Mouse (Mus musculus) cerebellum, adult 18-20 months (tissue): ENCODE data around the gene Foxp2.

Experiments used
- DNase-seq, 2 experiments: peaks; one replicate each; pipeline ENCODE4 v3.0.0; 2021

Gene Foxp2

DNA sequence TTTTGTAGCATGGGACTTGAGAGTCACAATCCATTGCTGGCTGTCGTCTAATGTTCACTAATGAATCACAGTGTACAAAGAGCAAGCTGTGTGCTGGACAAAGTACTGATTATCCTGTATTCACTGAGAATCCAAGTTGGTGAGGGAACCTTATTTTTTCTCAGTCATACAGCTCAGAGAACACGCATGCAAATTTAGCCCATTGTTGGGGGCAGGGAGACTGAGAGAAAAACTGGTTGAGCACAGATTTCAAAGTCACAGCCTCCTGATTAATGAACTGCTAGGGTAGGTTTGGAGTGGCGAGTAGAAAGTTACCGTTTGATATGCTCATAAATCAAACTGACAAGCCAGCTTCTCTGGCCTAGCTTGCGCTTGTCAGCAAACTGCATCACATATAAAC, 477.1 kb downstream of the Foxp2 start:
- DNase-seq: no peak

GRCm38 (mm10) chr6:15396462-15396861, 495.3 kb downstream of the Foxp2 start:
- no peak for DNase-seq

DNA sequence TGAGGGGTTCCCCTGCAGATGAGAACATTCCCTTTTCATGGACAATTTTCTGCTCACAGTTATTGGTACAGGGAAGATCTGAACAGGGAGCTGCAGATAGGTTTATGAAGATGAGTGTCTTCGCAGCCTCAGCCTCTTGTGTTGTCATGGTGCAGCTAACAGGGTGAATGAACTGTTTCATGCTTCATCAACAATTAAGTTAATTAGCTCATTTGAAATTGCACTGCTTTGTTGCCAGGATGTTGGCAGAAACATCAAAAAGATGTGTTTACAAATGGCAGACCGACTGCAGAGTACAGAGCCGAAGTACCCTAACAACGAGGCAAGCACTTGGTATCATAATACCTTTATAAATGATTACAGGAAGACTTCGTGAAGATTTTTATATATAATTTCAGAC, 496.3 kb downstream of the Foxp2 start:
- no peak for DNase-seq

DNA sequence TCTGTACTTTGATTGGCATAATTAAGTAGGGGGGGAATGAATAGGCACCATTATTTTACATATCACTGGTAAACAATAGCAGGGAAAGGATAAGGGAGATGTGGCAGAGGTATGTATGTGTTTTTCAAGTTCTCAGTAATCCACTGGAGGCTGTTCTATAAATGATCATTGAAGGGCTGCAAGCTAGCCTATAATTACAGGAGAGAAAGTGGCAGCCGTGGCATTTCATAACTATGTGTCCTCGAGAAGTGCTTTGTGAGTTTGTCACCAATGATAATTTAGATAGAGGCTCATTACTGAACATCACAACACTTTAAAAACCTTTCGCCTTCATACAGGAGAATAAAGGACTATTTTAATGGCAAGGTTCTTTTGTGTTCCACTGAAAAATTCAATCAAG, 500.0 kb downstream of the Foxp2 start:
- DNase-seq: no peak

- no peak for DNase-seq
These were observed 500.9 kb downstream of the Foxp2 start for GRCm38 (mm10) chr6:15402026-15402425.

- no peak for DNase-seq
These were observed 514.0 kb downstream of the Foxp2 start for GRCm38 (mm10) chr6:15415099-15415498.

GRCm38 (mm10) chr6:15459701-15460100, 558.6 kb downstream of the Foxp2 start:
- no peak for DNase-seq

DNA sequence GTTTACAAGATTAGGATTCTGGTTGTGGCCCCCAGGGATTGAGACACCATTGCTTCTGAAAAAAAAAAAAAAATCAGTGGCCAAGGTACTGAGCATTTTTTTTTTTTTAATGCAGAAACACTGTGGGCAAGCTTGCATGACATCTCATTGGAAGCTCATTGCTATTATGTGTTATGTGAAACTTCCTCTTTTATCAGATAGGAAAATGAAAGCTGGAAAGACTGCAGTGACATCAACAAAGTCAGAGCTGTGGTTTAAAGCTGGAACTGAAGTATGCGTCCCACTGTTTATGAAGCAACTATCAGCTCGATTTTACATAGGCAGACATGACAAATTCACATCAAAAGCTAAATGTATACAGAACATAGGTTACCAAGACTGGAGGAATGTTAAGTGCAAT, 562.2 kb downstream of the Foxp2 start:
- no peak for DNase-seq

GRCm38 (mm10) chr6:15465471-15465870, 564.3 kb downstream of the Foxp2 start:
- DNase-seq: no peak

GRCm38 (mm10) chr6:15466634-15467033, 565.5 kb downstream of the Foxp2 start:
- DNase-seq: no peak

GRCm38 (mm10) chr6:15486909-15487308, 585.8 kb downstream of the Foxp2 start:
- DNase-seq: no peak
